Mouse (Mus musculus) kidney, adult 2 months (tissue): ENCODE data around the gene Fbxl2.

Experiments
- CTCF ChIP-seq: fragments of 200-500 bp; conservative IDR thresholded peaks from 2 replicates; pipeline ENCODE4 v1.5.1; 2011; ENCODE audit warnings: low read depth, mild to moderate bottlenecking, control low read depth, low read length, moderate library complexity, mixed read lengths; ENCODE audit not compliant: insufficient read depth, insufficient read length
- POLR2A ChIP-seq: fragments of 200-500 bp; IDR thresholded peaks from one replicate; pipeline ENCODE4 v1.6.1; 2011; ENCODE audit warnings: low read depth, low read length, control low read depth

DNA sequence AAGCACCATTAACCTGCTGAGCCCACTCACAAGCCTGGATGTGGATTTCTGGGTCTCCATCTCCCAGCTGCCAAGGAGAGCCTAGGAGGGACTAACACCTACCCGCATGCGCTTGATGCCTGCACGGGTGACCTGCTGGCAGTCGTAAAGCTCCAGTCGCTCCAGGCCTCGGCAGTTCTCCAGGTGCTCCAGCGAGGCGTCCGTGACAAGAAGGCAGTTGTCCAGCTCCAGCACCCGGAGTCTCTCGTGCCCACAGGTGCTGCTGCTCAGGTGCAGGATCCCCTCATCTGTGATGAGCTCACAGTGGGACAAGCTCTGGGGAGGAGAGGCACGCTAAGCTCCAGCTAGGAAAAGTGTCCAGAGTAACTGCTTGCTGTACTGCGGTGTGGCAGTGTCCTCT is 66.6 kb downstream of the Fbxl2 start:
- TF ChIP-seq CTCF: no peak
- no peak for TF ChIP-seq POLR2A
